Mouse (Mus musculus): ENCODE results near the gene Tmem107. TPM values are rescaled to one million over a fixed set of nuclear protein-coding genes. Genes with fewer than 3 reads are reported as not detected.
"Not testable (repeated sequence)": the region's sequence is repeated elsewhere in the genome, so short reads cannot be mapped to it uniquely, and the experiment has no call there.

Gene Tmem107
- polyA plus RNA-seq, 1 experiment from 2014 or later, result 36.7 TPM

DNA sequence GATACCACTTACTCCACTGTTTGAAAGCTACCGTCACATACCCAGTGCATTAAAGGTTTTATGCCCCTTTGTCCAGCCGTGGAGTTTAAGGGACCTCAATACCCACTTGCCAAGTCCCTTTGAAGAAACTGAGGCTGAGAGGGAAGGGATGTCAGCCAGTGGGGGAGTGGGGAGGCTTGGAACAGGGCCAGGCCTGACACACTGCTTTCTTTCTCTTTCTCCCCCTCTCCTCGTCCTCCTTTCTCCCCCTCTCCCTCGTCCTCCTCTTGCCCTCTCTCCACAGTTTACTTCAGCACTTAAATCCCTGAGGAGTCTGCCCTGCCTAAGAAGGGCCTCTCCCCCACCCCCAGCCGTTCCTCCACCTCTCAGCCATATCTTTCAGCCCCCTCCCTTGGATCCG lies 19.8 kb downstream of the Tmem107 start:
- peaks cover 8% of the 10 kb centered on the region for H3K36me3 ChIP-seq (ENCODE audit: control insufficient read depth, insufficient read depth, low read length)
- DNase-seq (ENCODE audit: low spot score), result no peak
- H3K4me3 ChIP-seq (ENCODE audit: low read depth, low read length), result no peak overlapping the region
- no peak for ATAC-seq (ENCODE audit: insufficient number of reproducible peaks, low FRiP score, low TSS enrichment, low read depth)
- peaks cover 13% of the 10 kb centered on the region for H3K4me1 ChIP-seq (ENCODE audit: control insufficient read depth, insufficient read depth, low read length)
- no peaks in the 10 kb centered on the region for H3K9me3 ChIP-seq (ENCODE audit: control insufficient read depth, low read length)
- no peaks in the 10 kb centered on the region for H3K27me3 ChIP-seq (ENCODE audit: control insufficient read depth, insufficient read depth, low read length)
- H3K4me2 ChIP-seq (ENCODE audit: low read depth, severe bottlenecking), result no peak overlapping the region
- H3K27ac ChIP-seq (replicated peaks; ENCODE audit: low read depth, low read length), result no peak overlapping the region
- 0 out of 2 replicates have a peak overlapping the region, but pooled peaks have one; percentile 7 for H3K9ac ChIP-seq (ENCODE audit: low read length)
- WGBS, result 83% methylated on average over 6 of the region's 6 CpGs

DNA sequence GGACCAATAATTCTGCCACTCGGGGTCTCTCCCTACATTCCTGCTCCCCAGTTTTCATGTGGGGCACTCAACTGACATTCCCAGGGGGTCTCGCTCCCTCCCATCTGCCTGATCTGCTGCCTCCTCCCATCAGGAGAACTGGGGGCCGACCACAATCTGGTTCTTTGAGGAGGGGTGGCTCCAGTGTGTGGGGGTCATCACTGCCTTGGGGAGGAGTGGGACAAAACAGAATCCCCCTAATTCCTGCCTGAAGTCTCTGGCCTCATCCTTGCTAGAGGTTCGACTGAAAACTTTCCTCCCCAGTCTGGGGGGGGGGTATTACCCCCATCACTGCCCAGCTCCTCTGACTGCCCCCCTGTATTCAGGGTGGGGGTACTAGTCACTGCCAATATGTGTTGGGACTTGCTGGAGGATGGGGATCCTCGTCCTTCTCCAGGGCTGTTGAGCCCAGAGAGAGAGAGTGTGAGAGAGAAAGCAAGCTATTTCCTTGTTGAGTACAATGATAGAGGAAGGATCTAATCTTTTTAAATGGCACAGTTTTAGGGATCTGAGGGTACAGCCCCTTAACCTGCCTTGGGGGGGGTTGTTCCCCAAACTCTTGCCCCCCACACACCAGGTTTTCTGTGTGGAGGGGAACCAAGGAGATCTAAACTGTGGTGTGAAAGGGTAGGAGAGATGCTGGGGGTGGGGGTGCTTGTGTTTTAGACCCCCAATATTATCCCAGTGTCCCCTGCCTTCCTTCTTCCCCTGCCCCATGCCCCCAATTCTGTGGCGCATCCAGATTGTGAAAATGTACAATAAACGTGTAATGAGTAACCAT lies 21.2 kb downstream of the Tmem107 start:
- ATAC-seq (ENCODE audit: insufficient number of reproducible peaks, low FRiP score, low TSS enrichment, low read depth) (no peak), DNase-seq (ENCODE audit: low spot score) (no peak)
- Histone ChIP-seq H3K4me3 (ENCODE audit: low read depth, low read length) (no peak overlapping the region), H3K27ac (replicated peaks; ENCODE audit: low read depth, low read length) (no peak overlapping the region), H3K4me2 (ENCODE audit: low read depth, severe bottlenecking) (no peak overlapping the region), H3K36me3 (ENCODE audit: control insufficient read depth, insufficient read depth, low read length) (peaks cover 8% of the 10 kb centered on the region), H3K4me1 (ENCODE audit: control insufficient read depth, insufficient read depth, low read length) (peaks cover 20% of the 10 kb centered on the region), H3K9ac (ENCODE audit: low read length) (no peak overlapping the region), H3K9me3 (ENCODE audit: control insufficient read depth, low read length) (no peaks in the 10 kb centered on the region), H3K27me3 (ENCODE audit: control insufficient read depth, insufficient read depth, low read length) (no peaks in the 10 kb centered on the region)
- 65% methylated on average over 7 of the region's 7 CpGs for WGBS

DNA sequence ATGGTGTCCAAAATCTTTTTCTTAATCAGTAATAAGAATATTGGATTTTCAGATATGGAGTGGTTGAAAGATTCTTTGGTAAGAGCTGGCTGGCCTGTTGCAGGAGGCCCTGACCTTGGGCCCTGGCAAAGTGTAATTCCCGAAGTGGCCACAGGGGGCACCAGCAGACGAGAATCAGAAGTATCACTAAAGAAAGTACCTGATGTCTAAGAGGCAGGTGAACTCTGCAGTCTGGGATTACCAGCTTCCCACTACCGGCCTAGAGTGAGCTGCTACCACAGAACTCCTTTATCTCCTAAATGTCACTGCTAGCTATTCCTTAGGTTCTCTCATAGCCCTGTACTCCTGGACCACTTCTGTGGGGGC lies 21.8 kb downstream of the Tmem107 start:
- DNase-seq (ENCODE audit: low spot score) (peak; percentile 93), ATAC-seq (ENCODE audit: insufficient number of reproducible peaks, low FRiP score, low TSS enrichment, low read depth) (no peak)
- H3K27ac ChIP-seq (replicated peaks; ENCODE audit: low read depth, low read length), result no peak overlapping the region
- H3K4me3 ChIP-seq (ENCODE audit: low read depth, low read length), result no peak overlapping the region
- H3K4me2 ChIP-seq (ENCODE audit: low read depth, severe bottlenecking), result no peak overlapping the region
- no peaks in the 10 kb centered on the region for H3K9me3 ChIP-seq (ENCODE audit: control insufficient read depth, low read length)
- no peak overlapping the region for H3K9ac ChIP-seq (ENCODE audit: low read length)
- no peaks in the 10 kb centered on the region for H3K27me3 ChIP-seq (ENCODE audit: control insufficient read depth, insufficient read depth, low read length)
- peaks cover 25% of the 10 kb centered on the region for H3K4me1 ChIP-seq (ENCODE audit: control insufficient read depth, insufficient read depth, low read length)
- H3K36me3 ChIP-seq (ENCODE audit: control insufficient read depth, insufficient read depth, low read length), result peaks cover 8% of the 10 kb centered on the region
- 0% methylated on average over 3 of the region's 3 CpGs for WGBS

DNA sequence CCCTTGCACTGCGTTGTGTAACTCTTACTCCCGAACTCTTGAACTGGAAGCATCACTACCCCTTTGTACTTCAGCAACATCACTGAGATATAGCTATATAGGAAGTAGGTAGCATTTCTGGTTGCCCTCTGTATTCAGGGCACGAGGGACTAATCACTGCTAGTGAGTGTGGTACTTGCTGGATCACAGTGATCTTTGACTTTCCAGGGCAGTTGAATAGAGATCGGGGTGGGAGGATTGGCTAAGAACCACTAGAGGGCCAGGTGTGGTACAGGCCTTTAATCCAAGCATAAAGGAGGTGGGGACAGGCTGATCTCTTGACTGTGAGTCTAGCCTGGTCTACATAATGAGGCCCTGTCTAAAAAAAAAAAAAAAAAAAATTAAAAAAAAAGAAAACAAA lies 22.3 kb downstream of the Tmem107 start:
- Histone ChIP-seq H3K9ac (ENCODE audit: low read length) (no peak overlapping the region), H3K4me2 (ENCODE audit: low read depth, severe bottlenecking) (no peak overlapping the region), H3K27me3 (ENCODE audit: control insufficient read depth, insufficient read depth, low read length) (no peaks in the 10 kb centered on the region), H3K36me3 (ENCODE audit: control insufficient read depth, insufficient read depth, low read length) (peaks cover 8% of the 10 kb centered on the region), H3K4me1 (ENCODE audit: control insufficient read depth, insufficient read depth, low read length) (peaks cover 30% of the 10 kb centered on the region), H3K9me3 (ENCODE audit: control insufficient read depth, low read length) (no peaks in the 10 kb centered on the region), H3K27ac (replicated peaks; ENCODE audit: low read depth, low read length) (no peak overlapping the region), H3K4me3 (ENCODE audit: low read depth, low read length) (no peak overlapping the region)
- ATAC-seq (ENCODE audit: insufficient number of reproducible peaks, low FRiP score, low TSS enrichment, low read depth) (no peak), DNase-seq (ENCODE audit: low spot score) (no peak)
- 87% methylated on average over 4 of the region's 4 CpGs for WGBS

- peaks cover 38% of the 10 kb centered on the region for H3K4me1 ChIP-seq (ENCODE audit: control insufficient read depth, insufficient read depth, low read length)
- H3K9ac ChIP-seq (ENCODE audit: low read length); H3K27me3 ChIP-seq (ENCODE audit: control insufficient read depth, insufficient read depth, low read length); ATAC-seq (ENCODE audit: insufficient number of reproducible peaks, low FRiP score, low TSS enrichment, low read depth); H3K4me3 ChIP-seq (ENCODE audit: low read depth, low read length); H3K36me3 ChIP-seq (ENCODE audit: control insufficient read depth, insufficient read depth, low read length); DNase-seq (ENCODE audit: low spot score); H3K9me3 ChIP-seq (ENCODE audit: control insufficient read depth, low read length); H3K27ac ChIP-seq (replicated peaks; ENCODE audit: low read depth, low read length); H3K4me2 ChIP-seq (ENCODE audit: low read depth, severe bottlenecking): not testable (repeated sequence)
- WGBS, result 87% methylated on average over 7 of the region's 7 CpGs
Observed at GRCm38 (mm10) chr11:69093856-69094255, 23.2 kb downstream of the Tmem107 start.

DNA sequence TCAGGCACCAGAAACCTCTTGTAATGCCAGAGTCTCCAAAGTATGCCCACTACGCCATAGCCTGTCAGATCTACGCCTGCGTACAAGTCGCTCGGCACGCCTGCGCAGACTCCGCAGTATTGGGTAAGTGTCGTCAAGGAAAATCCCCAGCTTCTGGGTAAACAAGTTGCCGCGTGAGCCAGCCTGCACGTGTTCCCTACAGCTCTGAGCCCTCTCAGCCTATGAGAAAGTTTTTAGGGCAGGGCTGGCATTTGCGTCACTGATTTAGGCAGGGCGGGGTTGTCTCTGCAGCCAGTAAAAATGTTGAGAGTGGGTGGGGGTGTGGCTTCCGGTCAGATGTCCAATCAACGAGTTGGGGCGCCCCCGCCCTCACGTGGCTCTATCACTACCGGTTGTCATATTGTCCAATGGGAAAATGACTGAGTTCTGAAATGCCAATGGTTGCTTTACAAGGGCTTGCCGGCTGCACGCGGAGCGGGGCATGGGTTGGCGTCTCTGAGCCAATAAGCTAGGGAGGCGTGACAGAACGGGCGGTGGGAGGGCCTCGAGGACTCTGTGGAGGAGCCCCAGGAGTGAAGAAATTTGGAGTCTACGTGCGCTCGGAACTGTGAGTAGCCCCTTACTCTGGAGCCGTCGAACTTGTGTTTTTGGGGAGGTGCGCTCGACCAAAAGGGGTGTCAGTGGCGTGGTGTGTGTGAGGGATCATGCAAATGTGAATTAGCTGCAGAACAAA lies 24.3 kb downstream of the Tmem107 start, which contains the start of gene Per1:
TSS of gene Per1 (plus strand) at position 521 of the 733 bp plus-strand sequence.
- Histone ChIP-seq H3K4me2 (ENCODE audit: low read depth, severe bottlenecking) (peak within 1 kb of the TSS; percentile 92), H3K4me3 (ENCODE audit: low read depth, low read length) (peak within 1 kb of the TSS; percentile 45), H3K27ac (replicated peaks; ENCODE audit: low read depth, low read length) (peak within 1 kb of the TSS; percentile 57), H3K4me1 (ENCODE audit: control insufficient read depth, insufficient read depth, low read length) (peaks cover 36% of the 10 kb centered on the region), H3K27me3 (ENCODE audit: control insufficient read depth, insufficient read depth, low read length) (no peaks in the 10 kb centered on the region), H3K36me3 (ENCODE audit: control insufficient read depth, insufficient read depth, low read length) (peaks cover 5% of the 10 kb centered on the region), H3K9ac (ENCODE audit: low read length) (peak within 1 kb of the TSS; percentile 49), H3K9me3 (ENCODE audit: control insufficient read depth, low read length) (no peaks in the 10 kb centered on the region)
- under 1% methylated on average over 37 of the region's 37 CpGs for WGBS
- ATAC-seq (ENCODE audit: insufficient number of reproducible peaks, low FRiP score, low TSS enrichment, low read depth) (peak; percentile 94), DNase-seq (ENCODE audit: low spot score) (peak; percentile 98)

GRCm38 (mm10) chr11:69095511-69096231 lies 25.1 kb downstream of the Tmem107 start:
- H3K9me3 ChIP-seq (ENCODE audit: control insufficient read depth, low read length), result no peaks in the 10 kb centered on the region
- H3K4me3 ChIP-seq (ENCODE audit: low read depth, low read length), result peak overlapping the region; percentile 45
- no peaks in the 10 kb centered on the region for H3K27me3 ChIP-seq (ENCODE audit: control insufficient read depth, insufficient read depth, low read length)
- H3K27ac ChIP-seq (replicated peaks; ENCODE audit: low read depth, low read length), result peak overlapping the region; percentile 57; the same call in 1 of the 2 replicates
- peaks cover 37% of the 10 kb centered on the region for H3K4me1 ChIP-seq (ENCODE audit: control insufficient read depth, insufficient read depth, low read length)
- ATAC-seq (ENCODE audit: insufficient number of reproducible peaks, low FRiP score, low TSS enrichment, low read depth), result no peak
- peak overlapping the region; percentile 92 for H3K4me2 ChIP-seq (ENCODE audit: low read depth, severe bottlenecking)
- 1% methylated on average over 27 of the region's 27 CpGs for WGBS
- H3K36me3 ChIP-seq (ENCODE audit: control insufficient read depth, insufficient read depth, low read length), result peaks cover 2% of the 10 kb centered on the region; the same call in 1 of the 2 replicates
- peak; percentile 37 for DNase-seq (ENCODE audit: low spot score)
- peak overlapping the region; percentile 49 for H3K9ac ChIP-seq (ENCODE audit: low read length)

GRCm38 (mm10) chr11:69096360-69096986 lies 25.9 kb downstream of the Tmem107 start:
- H3K9me3 ChIP-seq (ENCODE audit: control insufficient read depth, low read length), result no peaks in the 10 kb centered on the region
- peak overlapping the region; percentile 45 for H3K4me3 ChIP-seq (ENCODE audit: low read depth, low read length)
- peaks cover 37% of the 10 kb centered on the region for H3K4me1 ChIP-seq (ENCODE audit: control insufficient read depth, insufficient read depth, low read length)
- no peak for DNase-seq (ENCODE audit: low spot score)
- ATAC-seq (ENCODE audit: insufficient number of reproducible peaks, low FRiP score, low TSS enrichment, low read depth), result no peak
- no peaks in the 10 kb centered on the region; the same call in 1 of the 2 replicates for H3K36me3 ChIP-seq (ENCODE audit: control insufficient read depth, insufficient read depth, low read length)
- peak overlapping the region; percentile 92 for H3K4me2 ChIP-seq (ENCODE audit: low read depth, severe bottlenecking)
- 11% methylated on average over 9 of the region's 9 CpGs for WGBS
- H3K9ac ChIP-seq (ENCODE audit: low read length), result no peak overlapping the region; the same call in 1 of the 2 replicates
- H3K27ac ChIP-seq (replicated peaks; ENCODE audit: low read depth, low read length), result no peak overlapping the region
- H3K27me3 ChIP-seq (ENCODE audit: control insufficient read depth, insufficient read depth, low read length), result no peaks in the 10 kb centered on the region
